Mouse (Mus musculus) fibroblast of lung, adult 2 months (primary cell): Measurements from ENCODE around the gene Crlf1.

Source experiments
- DNase-seq: peaks from one replicate; pipeline ENCODE4 v3.0.0-alpha.2; 2011; ENCODE audit warnings: low read depth

Gene Crlf1

DNA sequence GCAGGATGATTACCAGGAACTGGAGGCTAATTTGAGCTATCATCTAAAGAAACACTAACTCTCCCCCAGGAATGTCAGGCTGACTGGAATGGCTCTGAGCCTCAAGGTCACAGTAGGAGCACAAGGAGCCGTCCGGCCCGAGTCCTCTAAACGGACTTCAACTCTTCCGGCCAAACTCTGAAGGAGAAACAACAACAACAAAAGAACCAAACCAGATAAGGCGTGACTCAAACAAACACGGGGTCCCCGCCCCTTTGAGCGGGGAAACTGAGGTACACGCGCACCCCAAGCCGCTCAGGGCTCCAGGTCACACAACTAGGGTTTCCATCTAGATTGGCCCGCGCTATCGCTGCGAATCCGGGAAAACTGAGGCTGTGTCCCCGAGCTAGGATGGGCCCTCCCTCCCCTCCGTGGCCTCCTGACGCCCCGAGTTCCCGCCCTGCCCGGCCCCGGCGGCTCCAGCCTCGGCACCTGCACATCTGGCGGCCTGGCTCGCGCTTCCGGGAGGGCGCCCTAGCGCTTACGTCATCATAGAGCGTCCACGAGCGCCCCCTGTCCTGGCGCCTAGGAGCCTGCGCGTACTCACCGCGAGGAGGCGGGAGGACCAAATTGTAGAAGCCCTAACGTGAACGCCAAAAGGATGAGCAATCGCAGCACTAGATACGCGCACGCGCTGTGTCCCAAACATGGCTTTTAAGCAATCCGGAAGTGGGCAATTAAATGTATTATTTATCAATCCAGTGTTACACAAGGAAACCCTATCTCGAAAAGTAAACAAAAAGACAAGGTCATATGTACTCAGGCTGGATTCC, 29.8 kb downstream of the Crlf1 start:
- DNase-seq, result peak; percentile 91

DNA sequence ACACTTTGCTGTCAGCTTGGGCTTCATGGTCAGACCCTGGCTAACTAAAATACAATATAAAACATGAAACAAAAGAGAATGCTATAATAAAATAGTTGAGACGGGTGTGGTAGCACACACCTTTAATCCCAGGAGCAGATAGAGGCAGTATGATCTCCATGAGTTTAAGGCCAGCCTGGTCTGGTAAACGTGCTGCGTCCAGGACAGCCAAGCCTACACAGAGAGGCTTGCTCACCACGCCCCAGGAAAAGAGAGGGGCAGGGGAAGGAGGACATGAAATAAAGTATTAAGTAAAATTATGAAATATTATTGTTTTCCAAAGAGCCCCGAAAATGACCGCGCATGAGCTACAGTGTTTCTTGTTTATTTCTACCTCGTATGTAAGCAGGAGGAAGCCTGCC, 34.2 kb downstream of the Crlf1 start:
- DNase-seq, result no peak

DNA sequence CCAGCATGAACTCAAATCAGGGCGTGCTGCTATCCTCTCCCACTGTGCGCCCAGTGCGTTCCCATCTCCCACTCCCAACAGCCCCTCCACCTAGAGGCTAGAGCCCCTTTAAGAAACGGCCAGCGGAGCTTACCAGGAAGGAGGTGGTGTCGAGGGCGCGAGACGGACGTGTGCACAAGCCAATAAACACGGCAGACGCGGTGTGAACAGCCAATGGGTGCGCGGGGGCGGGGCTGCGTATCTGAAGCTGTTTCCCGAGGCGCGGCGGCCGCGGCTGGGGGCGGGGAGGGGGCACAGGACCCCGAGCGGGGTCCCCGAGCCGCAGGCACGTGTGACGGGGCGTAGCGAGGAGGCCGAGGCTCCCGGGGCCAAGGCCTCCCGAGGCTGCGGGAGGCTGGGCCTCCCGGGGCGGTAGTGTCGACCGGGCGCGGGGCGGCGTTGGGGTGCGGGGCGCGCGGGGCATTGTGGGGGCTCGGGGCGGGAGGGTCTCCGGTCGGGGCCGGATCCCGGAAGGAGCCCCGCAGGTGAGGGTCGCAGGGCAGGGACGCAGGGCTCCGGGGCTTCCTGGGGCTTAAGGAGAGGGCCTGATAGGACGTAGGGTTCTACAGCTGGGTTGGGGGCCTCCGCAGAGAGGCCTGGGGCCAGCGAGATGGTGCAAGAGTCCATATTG, 34.7 kb downstream of the Crlf1 start, which contains the start of the genes Fkbp8 and Kxd1:
Fkbp8 (plus strand) TSS at position 213 of the 670 bp plus-strand sequence.
Kxd1 (minus strand) TSS at position 445 of the 670 bp plus-strand sequence.
- peak; percentile 90 for DNase-seq

DNA sequence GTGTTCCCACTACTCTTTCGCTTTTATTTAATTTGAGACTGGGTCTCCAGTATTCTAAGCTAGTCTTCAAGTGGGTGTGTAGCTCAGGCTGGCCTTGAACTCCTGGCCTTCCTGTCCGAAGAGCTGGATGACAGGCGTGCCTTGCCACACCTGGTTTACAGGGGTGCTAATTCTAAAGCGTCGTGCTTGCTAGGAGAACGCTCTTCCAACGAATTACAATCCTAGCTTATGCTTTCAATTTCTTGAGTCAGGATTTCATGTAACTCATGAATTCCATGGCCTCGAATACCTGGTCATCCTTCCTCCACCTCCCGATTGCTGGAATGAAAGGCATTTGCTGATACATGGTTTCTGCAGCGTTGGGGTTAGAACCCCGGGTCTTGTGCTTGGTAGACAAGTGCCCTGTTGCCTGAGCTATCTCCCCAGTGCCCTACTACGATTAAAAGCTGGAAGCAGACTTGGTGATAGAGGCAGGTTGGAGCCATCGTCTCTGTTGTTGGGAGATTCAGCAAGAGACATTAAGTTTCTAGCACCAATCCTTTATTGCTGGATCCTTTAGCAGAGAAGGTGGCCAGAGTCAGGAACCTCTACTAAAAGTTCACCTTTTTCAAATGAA, 35.3 kb downstream of the Crlf1 start:
- no peak for DNase-seq

DNA sequence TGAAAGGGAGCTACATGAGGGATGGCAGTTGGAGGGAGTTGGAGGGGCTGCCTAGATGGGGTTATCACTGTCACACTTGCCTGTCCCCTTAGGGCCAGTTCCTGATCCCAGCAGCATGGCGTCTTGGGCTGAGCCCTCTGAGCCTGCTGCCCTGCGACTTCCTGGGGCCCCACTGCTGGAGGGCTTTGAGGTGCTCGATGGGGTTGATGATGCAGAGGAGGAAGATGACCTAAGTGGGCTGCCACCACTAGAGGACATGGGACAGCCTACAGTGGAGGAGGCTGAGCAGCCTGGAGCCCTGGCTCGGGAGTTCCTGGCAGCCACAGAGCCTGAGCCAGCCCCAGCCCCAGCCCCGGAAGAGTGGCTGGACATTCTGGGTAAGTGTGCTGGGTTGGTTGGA, 36.3 kb downstream of the Crlf1 start:
- no peak for DNase-seq

DNA sequence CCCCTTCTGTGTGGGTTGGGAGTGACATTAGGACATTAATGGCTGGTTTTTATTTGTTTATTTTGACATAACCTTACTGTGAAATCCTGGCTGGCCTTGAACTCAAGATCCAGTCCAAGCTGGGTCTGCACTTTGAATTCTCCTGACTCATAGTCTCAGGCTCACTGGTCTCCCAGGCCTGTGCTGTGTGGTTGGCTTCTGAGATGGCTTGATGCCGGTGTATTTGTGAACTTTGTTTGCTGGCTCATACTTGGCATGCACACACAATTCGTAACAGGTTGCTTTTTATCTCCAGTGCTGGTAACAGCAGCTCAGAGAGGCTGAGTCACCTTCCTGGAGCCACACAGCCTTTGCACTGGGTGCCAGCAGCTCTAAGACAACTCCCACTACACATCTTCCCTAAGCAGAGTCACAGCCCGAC, 36.8 kb downstream of the Crlf1 start:
- DNase-seq, result no peak

DNA sequence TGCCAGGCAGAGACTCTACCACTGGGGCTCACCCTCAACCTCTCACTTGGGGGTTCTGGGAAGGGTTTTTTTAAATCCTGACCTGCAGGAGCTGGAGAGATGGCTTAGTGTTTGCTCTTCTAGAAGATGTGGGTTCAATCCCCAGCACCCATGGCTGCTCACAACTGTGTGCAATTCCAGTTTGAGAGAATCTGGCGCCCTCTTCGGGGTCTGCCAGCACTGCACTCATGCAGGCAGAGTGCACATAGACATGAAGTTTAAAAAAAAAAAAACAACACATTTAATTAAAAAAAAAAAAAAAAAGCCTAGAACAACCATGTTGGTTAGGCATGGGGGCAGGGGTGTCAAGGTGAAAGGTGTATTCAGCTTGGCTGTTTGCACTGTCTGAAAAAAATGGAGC, 37.4 kb downstream of the Crlf1 start:
- no peak for DNase-seq

DNA sequence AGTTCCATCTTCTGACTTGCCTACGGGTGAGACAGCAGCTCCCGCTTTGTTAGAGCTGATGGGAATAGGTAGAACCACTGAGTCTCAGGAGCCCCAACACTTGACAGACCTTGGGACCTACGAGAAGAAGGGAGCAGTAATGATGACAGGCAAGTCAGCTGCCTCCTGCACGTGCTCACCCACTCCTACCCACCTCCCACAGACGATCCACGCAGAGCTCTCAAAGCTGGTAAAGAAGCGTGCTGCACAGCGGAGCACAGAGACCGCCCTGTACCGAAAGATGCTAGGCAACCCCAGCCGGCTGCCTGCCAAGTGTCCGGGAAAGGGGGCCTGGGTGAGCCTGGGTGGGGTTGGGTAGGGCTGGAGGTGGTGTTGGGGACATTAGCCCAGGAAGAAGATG, 41.3 kb downstream of the Crlf1 start:
- DNase-seq, result no peak

DNA sequence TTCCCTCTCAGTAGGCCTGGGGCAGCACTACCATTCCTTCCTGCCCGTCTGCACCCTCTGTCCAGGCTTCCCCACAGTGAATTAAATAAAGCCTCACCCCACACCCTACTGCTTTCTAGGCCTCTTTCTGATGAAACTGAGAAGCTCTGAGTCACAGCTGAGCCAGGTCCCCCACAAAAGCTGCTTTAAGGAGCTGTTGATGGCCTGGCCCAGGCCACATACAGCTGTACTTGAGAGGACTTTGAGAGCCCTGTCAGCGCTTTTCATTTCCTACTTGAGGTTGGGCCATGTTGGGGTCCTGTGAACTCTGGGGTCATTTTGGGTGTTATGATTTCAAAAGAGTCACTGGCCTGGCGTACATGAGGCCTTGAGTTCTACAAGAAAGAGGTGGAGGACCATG, 42.3 kb downstream of the Crlf1 start:
- no peak for DNase-seq

DNA sequence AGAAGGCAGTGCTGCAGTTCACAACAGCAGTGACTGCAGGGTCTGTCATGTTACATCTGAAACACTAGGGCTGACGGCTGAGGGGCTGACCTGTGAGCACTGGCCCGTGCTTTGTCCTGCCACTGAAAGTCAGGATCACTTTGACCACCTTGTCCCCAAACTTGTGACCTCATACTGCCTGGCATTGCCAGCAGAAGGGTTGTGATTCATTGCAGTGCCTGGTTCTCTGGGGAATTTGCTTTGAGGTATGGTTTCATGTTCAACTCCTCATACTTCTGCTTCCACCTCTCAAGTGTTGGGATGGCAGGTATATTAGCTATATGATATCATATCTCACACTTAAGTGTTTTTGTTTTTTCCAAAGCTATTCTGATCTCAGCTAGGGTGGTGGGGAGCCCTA, 42.7 kb downstream of the Crlf1 start:
- DNase-seq, result no peak

DNA sequence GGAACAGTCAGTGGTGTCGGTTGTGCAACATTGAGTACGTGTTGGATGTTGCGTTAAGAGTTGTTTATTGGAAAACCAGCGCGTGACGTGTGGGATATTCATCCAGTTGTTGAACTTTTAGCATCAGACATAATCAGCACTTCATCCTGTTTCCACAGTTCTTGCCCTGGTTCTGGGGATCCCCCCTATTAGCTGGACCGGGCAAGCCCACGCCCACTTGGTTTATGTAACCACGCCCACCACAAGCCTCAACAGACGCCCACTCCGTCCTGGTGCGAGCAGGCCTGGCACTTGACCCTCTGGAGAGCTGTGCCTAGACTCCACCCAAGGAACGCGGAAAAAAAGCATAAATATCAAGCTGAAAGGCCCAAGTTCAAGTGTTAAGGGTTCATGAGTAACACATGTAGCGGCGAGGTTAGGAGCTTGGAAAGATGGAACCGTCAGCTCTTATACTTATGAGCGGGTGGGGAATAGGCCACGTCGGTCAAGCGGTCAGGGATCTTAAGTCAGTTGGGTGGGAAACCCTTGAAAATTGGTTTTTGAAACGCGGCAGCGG, 45.1 kb downstream of the Crlf1 start:
- peak; percentile 89 for DNase-seq

DNA sequence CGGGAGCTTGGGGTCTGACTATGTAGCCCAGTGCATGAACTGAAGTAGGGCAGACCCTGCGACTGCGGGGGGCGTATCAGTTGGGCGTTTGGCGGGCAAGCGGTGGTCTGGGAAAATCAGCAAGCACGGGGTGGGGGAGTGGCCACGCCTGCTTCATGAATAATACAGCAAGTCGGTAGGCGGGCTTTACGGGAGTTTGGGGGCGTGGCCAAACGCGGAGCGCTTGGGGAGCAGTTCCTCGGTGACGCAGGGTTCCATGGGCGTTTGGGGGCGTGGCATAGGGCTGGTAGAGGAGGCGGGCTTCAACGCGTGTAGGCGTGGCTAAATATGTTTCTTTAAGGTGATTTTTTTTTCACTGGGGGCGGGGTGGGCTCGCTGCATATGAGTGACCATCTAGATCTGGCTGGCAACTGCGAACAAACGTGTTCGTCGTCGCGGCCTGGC, 45.7 kb downstream of the Crlf1 start:
- peak; percentile 97 for DNase-seq

DNA sequence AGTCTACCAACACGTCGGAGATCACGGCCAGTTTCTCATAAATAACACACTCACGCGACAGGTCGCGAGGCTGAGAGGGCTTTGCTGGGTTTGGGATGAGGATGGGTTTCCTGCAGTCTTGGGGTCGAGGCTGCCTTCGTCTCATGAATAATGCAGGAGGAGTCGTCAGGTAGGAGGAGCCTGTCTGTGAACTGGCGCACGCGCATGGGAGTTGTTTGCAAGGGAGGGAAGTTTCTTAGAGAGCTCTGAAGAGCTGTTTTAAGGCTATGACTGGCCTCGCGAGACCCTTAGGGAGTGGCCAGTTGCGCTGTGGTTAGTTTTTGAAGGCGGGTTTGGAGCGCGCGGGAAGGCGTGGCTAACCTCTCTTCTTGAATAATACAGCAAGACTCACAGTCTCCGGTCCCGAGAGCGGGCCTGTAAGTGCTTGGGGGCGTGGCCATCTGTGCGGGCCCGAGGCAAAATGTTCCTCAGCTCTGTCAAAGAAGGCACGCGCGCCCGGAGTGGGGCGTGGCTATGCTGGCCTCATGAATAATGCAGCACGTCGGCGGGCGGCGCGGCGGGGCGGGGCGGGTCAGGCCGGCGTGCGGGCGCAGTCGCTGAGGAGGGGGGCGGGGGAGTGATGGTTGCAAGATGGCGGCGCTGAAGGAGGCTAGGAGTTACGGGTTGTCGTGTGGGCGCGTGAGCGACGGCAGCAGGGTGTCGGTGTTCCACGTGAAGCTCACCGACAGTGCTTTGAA, 46.3 kb downstream of the Crlf1 start, which contains the start of gene Ell:
Ell (plus strand) TSS at position 381 of the 737 bp plus-strand sequence.
- DNase-seq, result peak; percentile 99

DNA sequence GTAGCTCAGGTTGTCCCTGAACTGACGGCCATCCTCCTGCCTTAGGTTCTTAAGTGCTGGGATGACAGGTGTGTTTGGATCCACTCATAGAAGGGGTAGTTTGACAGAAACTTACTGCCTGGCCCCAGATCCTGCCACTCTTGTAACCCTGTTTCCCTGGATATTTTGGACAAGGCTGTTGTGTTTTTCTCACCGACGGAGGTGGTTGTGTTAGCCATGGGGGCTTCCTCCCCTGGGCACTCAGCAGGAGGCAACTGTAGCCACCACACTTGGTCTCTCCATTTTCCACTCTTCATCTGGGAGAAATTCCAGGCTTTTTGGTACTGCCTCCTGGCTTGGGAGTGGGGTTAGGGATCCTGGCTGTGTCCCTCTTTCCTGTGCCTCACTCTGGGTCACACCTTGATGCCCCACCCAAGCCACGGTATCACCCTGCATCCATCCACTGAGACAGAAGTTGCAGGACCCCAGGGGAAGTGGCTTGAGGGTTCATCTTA, 47.1 kb downstream of the Crlf1 start:
- DNase-seq, result no peak

DNA sequence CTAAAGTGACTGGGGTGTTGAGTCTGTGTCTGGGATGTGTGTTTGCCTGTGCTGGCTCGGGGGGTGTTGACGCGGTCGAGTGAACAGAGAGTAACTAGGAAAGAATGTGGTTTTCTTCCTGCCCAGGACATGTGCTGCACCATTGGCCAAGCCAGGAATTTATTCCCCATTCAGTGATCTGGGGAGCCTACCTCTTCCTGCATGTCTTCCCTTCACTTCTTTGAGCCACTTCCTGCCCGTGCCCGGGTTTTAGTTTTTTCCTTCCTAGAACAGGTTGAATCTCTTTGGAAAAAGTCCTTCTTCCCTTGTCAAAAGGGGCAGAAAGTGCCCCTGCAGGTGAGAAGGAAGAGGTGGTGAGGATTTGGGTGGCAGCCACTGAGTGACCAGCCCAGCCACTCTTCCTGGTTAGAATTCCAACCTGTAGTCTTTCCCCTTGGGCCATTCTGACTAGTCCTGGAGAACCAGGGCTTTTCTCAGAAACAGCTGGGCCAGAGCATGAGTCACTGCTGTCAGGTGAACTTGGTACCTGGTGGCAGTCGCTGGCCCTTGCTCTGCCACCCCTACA, 47.6 kb downstream of the Crlf1 start:
- DNase-seq, result peak; percentile 57

DNA sequence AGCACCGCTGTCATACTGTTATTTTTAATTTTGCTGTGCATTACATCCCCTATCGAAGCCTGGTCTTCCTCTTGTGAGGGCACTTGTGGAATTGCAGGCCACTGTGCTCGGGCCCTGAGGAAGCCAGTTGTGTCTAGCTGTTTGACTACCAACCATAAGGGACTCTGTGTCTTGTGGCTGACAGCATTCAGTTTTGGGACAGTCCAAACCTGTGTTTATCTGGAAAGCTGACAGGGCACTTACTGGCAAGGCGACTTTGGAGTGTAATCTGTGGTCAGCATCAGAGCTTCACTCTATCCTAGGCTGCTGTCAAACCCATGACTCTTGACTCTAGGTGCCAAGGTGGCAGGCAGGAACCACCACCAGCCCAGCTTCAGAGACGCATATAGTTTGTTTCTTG, 48.1 kb downstream of the Crlf1 start:
- DNase-seq, result no peak

DNA sequence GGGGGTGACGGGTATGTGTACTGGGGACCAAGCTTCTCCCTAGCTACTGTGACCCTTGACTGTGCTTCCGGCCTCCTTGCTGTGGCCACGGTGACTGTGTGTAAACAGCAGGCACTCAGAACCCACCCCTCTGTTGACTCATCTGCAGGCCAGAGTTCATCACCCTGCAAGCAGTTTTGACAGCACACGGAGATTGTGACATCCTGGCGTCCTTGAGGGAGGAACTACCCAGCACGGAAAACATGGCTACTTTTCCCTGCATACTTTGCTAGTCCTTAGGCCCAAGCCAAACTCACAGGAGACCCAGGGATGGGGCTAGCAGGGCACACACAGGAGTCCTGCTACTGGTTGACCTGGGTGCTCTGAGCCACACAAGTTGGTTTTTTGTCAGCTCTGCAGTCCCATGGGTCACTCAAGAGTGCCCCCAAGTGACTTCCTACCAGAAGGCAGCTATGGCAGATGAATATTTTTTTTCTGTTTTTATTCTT, 51.3 kb downstream of the Crlf1 start:
- no peak for DNase-seq

DNA sequence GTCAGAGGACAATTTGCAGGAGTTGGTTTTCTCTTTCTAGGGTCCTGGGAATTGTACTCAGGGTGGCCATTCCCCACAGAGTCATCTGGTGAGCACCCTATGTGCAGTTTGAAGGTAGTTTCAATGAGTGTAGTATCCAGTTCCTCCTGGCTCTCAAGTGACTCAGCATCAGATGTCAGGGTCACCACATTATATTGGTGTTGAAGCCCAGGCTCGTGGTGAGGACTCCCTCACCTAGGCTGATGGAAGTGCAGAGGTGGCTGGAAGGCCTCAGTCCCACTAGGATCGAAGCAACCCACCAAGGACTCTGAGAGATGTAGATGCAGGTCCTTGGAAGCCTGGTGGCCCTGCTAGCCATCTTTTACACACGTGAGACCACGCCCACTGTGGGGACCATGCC, 53.5 kb downstream of the Crlf1 start:
- no peak for DNase-seq

DNA sequence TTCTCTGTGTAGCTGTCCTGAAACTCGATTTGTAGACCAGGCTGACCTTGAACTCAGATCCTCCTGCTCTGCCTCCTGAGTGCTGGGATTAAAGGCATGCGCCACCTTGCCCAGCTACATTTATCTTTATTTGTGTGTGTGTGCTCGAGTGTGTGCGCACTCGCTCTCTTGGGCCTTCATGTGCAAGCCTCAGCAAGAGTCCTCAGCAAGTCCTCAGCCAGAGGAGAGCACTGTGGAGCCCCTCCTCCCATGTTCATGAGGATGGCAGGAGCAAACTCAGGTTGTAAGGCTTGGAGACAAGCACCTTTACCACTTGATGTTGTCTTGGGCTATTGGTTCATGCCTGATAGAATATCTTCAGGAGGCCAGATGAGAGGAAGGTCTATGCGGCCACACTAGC, 54.8 kb downstream of the Crlf1 start:
- no peak for DNase-seq

DNA sequence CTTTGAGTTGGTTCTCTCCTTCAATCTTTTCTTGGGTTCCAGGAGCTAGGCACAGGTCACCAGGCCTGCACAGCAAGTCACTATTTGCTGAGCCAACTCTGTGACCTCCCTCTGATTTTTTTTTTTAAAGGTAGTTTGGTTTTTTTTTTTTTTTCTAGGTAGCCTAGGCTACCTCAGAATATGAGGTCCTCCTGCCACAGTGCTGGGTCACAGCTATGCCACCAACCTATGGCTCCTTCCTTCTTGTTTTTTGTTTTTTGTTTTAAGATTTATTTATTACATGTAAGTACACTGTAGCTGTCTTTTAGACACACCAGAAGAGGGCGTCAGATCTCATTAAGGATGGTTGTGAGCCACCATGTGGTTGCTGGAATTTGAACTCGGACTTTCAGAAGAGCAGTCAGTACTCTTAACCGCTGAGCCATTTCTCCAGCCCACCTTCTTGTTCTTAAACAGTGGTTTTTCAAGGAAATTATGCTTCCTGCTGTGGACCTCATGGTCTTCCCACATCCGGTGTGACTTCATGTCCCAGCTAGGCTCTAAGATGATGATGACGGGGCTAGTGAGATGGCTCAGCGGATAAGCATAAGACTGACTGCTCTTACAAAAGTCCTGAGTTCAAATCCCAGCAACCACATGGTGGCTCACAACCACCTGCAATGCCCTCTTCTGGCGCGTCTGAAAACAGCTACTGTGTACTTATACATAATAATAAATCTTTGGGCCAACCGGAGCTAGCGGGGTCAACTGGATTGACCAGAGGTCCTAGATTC, 56.6 kb downstream of the Crlf1 start:
- DNase-seq, result no peak
